Mouse (Mus musculus) embryonic stem cell, embryonic (primary cell): ENCODE measurements at regions not wholly inside any gene's neighbourhood (a gene's known extent, or its start where the extent isn't known, plus 50 kb on each side); places are given as distances from the start of the nearest gene placed in this dataset.

ENCODE experiments used
- CTCF ChIA-PET, 4 experiments: fragments of 300-600 bp in 2 of 4; fragments of 350-600 bp in 2 of 4; sonication (Branson Sonifier 250); formaldehyde crosslinking; loops; one replicate each; lab custom pipeline; 2022; ENCODE audit warnings: inconsistent platforms in 2 of 4; lab: Charles Lee
- POLR2A ChIA-PET, 4 experiments: fragments of 300-600 bp in 2 of 4; fragments of 350-600 bp in 2 of 4; sonication (Branson Sonifier 250); formaldehyde crosslinking; loops; one replicate each; lab custom pipeline; 2022; ENCODE audit warnings: antibody characterized with exemption in 4 of 4, inconsistent platforms in 1 of 4; lab: Charles Lee

DNA sequence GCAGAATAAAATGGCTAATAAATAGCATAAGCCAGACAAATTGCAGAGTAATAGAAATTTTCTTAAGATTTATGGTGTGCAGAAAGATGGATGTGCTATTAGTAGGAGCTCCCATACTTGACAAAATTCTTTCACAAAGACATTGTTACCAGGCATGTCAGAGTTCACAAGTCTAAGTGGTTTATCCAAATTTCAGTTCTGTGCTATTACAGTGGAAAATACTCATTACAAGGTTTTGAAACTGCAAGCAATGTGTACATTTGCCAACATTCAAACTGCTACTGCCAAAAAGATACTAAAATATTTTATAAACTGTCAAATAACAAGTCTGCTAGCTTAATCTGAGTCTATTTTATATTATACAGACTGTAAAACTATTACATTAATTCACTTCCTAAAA, 1550.2 kb upstream of the Acvr2a start:
- CTCF ChIA-PET: no interaction called here
- POLR2A ChIA-PET: no interaction called here

DNA sequence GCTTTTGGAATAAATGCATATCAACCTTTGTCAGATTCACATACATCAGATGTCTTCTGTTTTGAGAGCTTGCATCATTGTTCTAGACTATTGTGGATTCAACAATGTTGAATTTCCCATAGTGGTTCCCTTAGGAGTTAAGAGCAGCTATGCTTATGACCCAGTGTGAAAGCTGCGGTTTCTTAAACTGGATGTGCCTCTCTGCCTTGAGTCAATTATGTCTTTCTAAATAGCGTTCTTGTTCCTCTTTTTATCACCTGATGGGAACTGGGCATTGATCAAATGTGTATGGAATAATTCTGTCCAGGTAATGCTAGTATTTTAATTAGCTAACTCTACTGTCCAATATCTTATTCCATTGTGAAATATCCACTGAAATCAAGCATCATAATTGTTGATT, 1548.0 kb upstream of the Acvr2a start:
- ChIA-PET CTCF (no interaction called here), POLR2A (no interaction called here)

DNA sequence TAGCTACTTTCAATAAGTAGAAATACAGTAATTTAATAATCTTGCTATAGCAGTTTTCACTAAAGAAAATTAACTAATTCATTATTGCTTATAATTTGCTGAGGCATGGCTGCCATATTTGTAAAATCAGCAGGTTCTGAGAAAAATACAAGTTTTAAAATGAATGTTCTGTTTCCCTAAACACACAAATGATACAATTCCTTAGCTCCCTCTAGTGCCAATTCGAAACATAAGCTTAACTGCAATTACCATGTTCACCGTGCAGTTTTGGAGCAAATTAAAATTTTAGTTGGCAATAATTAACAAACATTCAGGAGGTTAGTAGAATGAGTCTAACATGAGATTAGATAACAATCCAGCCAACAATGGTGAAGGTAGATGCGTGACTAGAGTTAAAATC, 1518.4 kb upstream of the Acvr2a start:
- ChIA-PET CTCF (interaction anchor here in 1 of 4 experiments (0.6 kb wide), 1 partner anchor 296 kb away, joined by 3 read pairs; no protein-coding TSS in a partner anchor), POLR2A (no interaction called here)

DNA sequence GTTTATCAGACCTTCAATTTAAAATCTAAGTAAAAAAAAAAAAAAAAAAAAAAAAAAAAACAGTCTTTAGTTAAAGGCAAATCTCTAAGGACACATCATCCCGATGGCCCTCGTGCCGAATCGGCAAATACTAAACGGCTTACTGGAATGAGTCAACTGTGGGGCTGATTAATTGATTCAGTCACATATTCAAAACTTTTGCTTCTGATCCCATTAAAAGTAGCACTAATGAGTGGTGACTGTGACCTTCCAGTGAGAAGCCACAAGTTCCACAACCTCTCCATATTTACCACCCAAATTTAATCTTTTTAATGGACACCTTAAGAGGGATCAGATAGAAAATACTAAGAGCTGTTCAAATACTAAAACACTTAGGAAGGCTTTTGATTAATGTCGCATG, 1511.9 kb upstream of the Acvr2a start:
- POLR2A ChIA-PET: interaction anchor here in 2 of 4 experiments (0.6 to 0.7 kb wide), 3 partner anchors 8 to 1594 kb away, joined by 3 read pairs; no protein-coding TSS in a partner anchor
- CTCF ChIA-PET: interaction anchor here in 2 of 4 experiments (0.7 kb wide), 2 partner anchors 8 to 309 kb away, joined by 3 read pairs; no protein-coding TSS in a partner anchor

DNA sequence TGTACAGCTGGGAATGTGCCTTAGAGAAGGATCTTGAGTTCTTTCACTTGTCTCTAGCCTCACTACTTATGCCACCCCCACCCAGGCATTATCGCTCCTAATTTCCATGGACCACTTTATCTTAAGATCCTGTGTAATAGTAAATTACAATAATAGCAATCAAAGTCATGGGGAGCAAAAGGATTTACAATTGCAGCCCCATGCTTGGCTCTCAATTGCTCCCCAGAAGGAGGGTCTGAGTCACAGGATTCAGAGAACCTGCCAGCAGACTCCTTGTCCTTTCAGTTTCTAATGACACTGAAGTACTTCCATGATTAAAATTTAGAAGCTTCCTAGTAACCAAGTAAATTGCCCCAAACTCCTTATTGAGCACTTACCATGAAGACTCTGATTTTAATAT, 1483.3 kb upstream of the Acvr2a start:
- ChIA-PET CTCF (no interaction called here), POLR2A (no interaction called here)

DNA sequence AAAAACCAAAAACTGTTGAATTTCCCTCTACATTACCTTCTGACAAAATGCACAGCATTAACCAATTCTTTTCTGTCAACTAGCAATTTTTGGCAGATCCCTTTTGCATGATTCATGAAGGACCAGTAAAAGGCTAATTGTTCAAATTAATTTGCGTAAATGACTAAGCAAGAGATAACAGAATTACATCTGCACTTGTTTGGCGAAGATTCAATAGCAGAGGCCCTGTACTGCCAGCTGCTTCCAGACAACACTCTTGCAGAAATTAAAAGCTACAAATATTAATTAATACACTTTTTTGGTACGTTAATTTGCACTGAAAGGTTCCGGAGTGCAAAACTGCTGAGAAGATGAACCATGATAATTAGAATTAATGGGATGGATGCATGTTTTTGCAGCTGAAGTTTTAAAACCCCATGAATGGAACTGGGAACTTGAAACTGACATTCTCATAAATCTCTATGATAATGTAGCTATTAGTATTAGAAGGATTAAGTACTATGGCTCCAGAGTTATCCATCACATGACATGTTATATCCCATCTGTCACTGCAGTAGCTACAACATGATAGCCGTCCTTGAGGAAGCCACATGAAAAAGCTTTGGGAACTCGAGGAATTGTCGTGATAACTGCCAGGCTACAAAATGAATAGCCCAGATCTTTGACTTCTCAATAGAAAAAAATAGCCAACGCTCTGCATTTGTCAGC, 1479.3 kb upstream of the Acvr2a start:
- ChIA-PET POLR2A (no interaction called here), CTCF (no interaction called here)

DNA sequence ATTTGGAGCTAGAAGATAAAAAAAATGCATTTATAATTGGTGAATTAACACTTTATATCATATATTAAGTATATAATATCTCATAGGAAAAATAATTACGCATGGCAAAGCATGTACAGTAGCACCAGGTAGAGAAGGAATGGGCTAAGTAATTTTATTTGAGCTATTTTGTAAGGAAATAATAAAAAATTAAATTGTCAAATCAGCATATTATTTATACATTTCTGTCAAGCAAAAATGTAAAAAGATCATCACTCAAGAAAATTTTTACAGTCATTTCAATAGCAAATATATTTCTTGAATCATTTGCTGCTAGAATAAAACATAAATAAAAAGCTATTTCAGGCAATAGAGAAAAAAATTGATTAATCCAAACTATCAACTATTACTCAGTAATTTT, 1450.4 kb upstream of the Acvr2a start:
- ChIA-PET POLR2A (no interaction called here), CTCF (no interaction called here)

DNA sequence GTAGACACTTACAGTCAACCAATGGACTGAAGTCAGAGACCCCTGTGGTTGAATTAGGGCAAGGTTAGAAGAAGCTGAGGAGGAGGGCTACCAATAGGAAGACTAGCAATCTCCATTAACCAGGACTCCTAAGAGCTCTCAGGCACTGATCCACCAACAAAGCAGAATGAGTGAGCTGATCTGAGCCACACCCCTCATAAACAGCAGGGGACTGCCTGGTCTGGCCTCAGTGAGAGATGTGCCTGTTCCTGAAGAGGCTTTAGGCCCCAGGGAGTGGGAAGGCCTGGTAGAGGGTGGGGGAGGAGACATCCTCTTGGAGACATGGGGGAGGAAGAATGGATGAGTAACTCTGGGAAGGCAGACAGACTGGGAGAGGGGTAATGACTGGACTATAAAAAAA, 1445.6 kb upstream of the Acvr2a start:
- POLR2A ChIA-PET: no interaction called here
- CTCF ChIA-PET: no interaction called here
